Mouse (Mus musculus) gastrocnemius, adult 2 months (tissue): Measurements from ENCODE around the gene Rasl2-9. TPM values are rescaled to one million over a fixed set of nuclear protein-coding genes. Genes with fewer than 3 reads are reported as not detected.

ENCODE experiments used
- DNase-seq: peaks from one replicate; pipeline ENCODE4 v3.0.0; 2022
- H3K27ac ChIP-seq: fragments of 200-600 bp; 2 replicates; pipeline ENCODE4 v1.8.1; 2022; ENCODE audit warnings: mild to moderate bottlenecking
- H3K4me3 ChIP-seq: fragments of 200-600 bp; 2 replicates; pipeline ENCODE4 v1.8.1; 2022; ENCODE audit warnings: mild to moderate bottlenecking, moderate library complexity
- CTCF ChIP-seq: fragments of 200-600 bp; IDR thresholded peaks from 2 replicates; pipeline ENCODE4 v1.8.1; 2022; ENCODE audit warnings: antibody characterized with exemption, mild to moderate bottlenecking, moderate library complexity
- intact Hi-C: fragments of 180-260 bp; cut with DNase I; formaldehyde crosslinking; loops from one replicate; pipeline ENCODE4 v1.15.1; 2025
- microRNA-seq: library from miRNA; unstranded; fragments of <30 nt; microRNA quantifications from one replicate; pipeline ENCODE4 v1.2.0, GENCODE M21; 2021
- total RNA-seq, 2 experiments: library from RNA; stranded (reverse); gene quantifications; 2 replicates each; pipeline ENCODE4 v1.2.3; 2021

Rasl2-9 gene
- total RNA-seq, 2 experiments from 2014 or later: 1.4 to 2.9 TPM

DNA sequence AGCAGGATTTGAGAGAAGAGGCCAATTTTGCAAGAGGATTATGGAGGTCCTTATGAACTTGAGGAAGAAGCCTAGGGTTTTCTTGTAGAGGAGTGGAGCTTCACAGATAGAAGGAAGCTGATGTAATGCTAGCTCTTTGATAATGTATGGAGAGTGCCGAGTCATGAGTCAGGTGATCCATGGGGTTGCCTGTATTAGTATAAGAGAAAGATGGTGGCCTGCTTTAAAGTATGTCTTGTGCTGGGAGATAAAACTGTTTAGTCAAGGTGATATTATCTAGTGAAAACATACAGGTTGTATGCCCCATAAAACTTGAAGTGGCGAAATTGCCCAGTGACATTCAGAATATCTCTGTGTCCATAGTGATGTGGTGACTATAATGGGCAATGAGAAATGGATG, 48.8 kb downstream of the Rasl2-9 start:
- DNase-seq: no peak
- Histone ChIP-seq H3K4me3 (no peak overlapping the region), H3K27ac (no peak overlapping the region)
- intact Hi-C loops: no loop called here
- no peak for TF ChIP-seq CTCF

DNA sequence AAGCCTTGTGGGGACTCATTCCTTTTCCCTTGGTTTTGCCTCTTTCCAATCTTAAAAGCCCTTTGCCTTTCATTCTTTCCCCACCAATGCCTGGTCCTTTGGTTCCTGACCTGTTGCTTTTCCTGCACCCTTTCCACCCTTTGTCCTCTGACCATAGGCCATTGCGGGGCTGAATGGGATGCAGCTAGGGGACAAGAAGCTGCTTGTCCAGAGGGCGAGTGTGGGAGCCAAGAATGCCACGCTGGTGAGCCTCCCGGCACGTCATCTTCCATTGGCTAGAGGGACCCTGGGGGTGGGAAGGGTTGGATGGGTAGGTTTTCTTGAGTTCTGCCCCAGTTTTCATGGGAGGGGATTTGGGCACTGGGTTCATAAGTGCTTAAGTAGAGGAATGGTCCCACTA, 50.8 kb downstream of the Rasl2-9 start:
- no peak for TF ChIP-seq CTCF
- no peak for DNase-seq
- Histone ChIP-seq H3K27ac (no peak overlapping the region), H3K4me3 (no peak overlapping the region)
- intact Hi-C loops: no loop called here

Small RNA genes lying within 50 kb of the gene (microRNA-seq; reads per million reads assigned to microRNA genes)
- gene Gm26217: not detected

Other genes starting within 250 kb of the Rasl2-9 start
- 10 to 100 TPM; 26.4 to 33.5 TPM for gene Isoc2a, start 248.8 kb downstream of the Rasl2-9 start, total RNA-seq
- under 1 TPM; 0.17 to 0.38 TPM for gene Gm36210, start 219.4 kb downstream of the Rasl2-9 start, total RNA-seq
- gene Zfp628, start 210.7 kb downstream of the Rasl2-9 start, total RNA-seq: 10 to 100 TPM in 1 of 2 experiments, 1 to 10 TPM in 1; 8.5 to 10.7 TPM
- 1 to 10 TPM; 2.7 to 5.9 TPM for gene Nat14, start 203.9 kb downstream of the Rasl2-9 start, total RNA-seq
- 1 to 10 TPM; 4.3 to 8.7 TPM for gene Ssc5d, start 200.2 kb downstream of the Rasl2-9 start, total RNA-seq
- 10 to 100 TPM; 36.7 to 77.0 TPM for gene Sbk2, start 161.5 kb downstream of the Rasl2-9 start, total RNA-seq
- gene Sbk3, start 154.8 kb downstream of the Rasl2-9 start, total RNA-seq: 1 to 10 TPM in 1 of 2 experiments, under 1 TPM in 1; 0.46 to 5.2 TPM
- gene Zfp579, start 129.8 kb downstream of the Rasl2-9 start, total RNA-seq: 1 to 10 TPM; 8.8 to 9.5 TPM
- gene Zfp524, start 111.5 kb downstream of the Rasl2-9 start, total RNA-seq: 10 to 100 TPM in 1 of 2 experiments, 1 to 10 TPM in 1; 6.5 to 10.4 TPM
- gene Fiz1, start 111.3 kb downstream of the Rasl2-9 start, total RNA-seq: 10 to 100 TPM; 23.2 to 23.3 TPM
- not detected for gene Gm44973, start 110.5 kb downstream of the Rasl2-9 start, total RNA-seq
- gene Zfp865, start 105.6 kb downstream of the Rasl2-9 start, total RNA-seq: 10 to 100 TPM; 12.9 to 15.6 TPM
- gene Ccdc106, start 105.4 kb downstream of the Rasl2-9 start, total RNA-seq: not detected
- not detected for gene 4632433K11Rik, start 91.8 kb downstream of the Rasl2-9 start, total RNA-seq
- gene Zfp784, start 87.5 kb downstream of the Rasl2-9 start, total RNA-seq: 1 to 10 TPM; 2.8 to 3.9 TPM
- 1 to 10 TPM; 3.0 to 4.1 TPM for gene Zfp580, start 74.4 kb downstream of the Rasl2-9 start, total RNA-seq
- 10 to 100 TPM; 50.0 to 51.0 TPM for gene U2af2, start 63.8 kb downstream of the Rasl2-9 start, total RNA-seq
- gene Epn1, start 45.7 kb downstream of the Rasl2-9 start, total RNA-seq: 100 to 1,000 TPM; 165 to 171 TPM
- not detected for gene Rfpl4, start 9.0 kb downstream of the Rasl2-9 start, total RNA-seq
- not detected for gene Vmn1r55, start 23.7 kb upstream of the Rasl2-9 start, total RNA-seq
- not detected for gene Vmn1r56, start 70.8 kb upstream of the Rasl2-9 start, total RNA-seq
- not detected for gene Vmn1r57, start 92.5 kb upstream of the Rasl2-9 start, total RNA-seq
- gene Gm5065, start 224.6 kb upstream of the Rasl2-9 start, total RNA-seq: not detected
- not detected for gene Nlrp2, start 225.1 kb upstream of the Rasl2-9 start, total RNA-seq